Mouse (Mus musculus) left cerebral cortex, adult 8-10 months (tissue): ENCODE data around the gene Ppp2r5b. TPM values are rescaled to one million over a fixed set of nuclear protein-coding genes. Genes with fewer than 3 reads are reported as not detected.

Source experiments
- DNase-seq, 2 experiments: peaks; one replicate each; pipeline ENCODE4 v3.0.0; 2022; ENCODE audit warnings: low spot score in 2 of 2
- microRNA-seq, 2 experiments: library from miRNA; unstranded; fragments of <30 nt; microRNA quantifications; one replicate each; pipeline ENCODE4 v1.2.0; 2022
- total RNA-seq, 4 experiments: library from RNA; stranded (reverse); gene quantifications; 2 replicates each; pipeline ENCODE4 v1.2.4; 2022

The Ppp2r5b gene
- total RNA-seq, 4 experiments from 2014 or later, result 148 to 158 (median 153) TPM

DNA sequence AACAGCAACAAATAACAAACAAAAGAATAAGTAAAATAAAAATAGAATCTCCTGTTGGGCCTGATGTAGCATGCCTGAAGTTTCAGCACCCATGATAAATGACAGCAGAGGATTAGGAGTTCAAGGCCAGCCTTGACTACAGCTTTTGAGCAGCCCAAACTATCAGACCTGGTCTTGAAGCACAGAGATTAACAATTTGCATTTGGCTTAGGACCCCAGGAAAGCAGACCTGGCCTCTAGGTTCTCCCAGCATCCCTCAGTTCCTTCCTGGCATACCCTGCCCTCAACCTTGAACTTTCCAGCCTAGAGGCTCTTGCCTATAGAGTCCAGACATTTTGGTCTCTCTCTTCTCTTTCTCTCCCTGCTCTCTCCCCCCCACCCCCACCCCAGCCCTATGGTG lies 3.1 kb upstream of the Ppp2r5b start:
- DNase-seq, result no peak

DNA sequence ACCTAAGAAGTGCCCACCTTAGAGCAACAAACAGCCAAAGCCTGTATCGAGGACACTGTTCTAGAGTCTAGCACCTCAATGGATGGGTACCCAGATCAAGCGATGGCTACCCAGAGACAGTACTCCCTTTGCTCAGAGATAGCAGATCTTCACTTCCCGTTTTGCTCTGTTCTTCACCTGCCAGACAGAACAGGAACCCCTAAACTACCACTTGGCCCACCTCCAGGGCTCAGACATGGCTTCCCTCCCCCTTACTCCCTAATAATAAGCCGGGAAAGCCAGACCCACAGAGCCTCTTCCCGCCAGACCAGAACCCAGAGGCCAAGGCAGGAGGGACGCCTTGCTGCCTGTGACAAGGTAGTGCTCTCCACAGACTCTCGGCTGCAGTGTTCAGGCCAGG lies 1.2 kb upstream of the Ppp2r5b start:
- no peak for DNase-seq

DNA sequence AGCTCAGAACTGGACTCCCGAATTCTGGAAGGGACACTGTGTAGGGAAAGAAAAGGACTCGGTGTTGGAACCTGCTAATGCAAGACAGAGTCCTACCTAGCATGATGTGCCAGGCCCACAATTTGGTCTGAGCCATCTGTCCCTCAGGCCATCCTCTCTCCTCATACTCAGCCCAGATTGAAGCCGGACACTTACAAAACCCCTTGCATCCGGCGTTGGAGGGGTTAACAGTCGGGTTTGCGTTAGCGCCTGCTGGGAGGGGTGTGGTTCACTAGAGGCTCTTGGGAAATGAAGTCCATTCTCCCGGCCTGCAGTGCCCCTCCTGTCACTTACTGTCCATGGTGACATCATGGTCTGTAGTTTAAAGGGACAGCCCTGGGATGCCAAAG lies 375 bp upstream of the Ppp2r5b start:
- DNase-seq, result peak; percentile 78 to 94

DNA sequence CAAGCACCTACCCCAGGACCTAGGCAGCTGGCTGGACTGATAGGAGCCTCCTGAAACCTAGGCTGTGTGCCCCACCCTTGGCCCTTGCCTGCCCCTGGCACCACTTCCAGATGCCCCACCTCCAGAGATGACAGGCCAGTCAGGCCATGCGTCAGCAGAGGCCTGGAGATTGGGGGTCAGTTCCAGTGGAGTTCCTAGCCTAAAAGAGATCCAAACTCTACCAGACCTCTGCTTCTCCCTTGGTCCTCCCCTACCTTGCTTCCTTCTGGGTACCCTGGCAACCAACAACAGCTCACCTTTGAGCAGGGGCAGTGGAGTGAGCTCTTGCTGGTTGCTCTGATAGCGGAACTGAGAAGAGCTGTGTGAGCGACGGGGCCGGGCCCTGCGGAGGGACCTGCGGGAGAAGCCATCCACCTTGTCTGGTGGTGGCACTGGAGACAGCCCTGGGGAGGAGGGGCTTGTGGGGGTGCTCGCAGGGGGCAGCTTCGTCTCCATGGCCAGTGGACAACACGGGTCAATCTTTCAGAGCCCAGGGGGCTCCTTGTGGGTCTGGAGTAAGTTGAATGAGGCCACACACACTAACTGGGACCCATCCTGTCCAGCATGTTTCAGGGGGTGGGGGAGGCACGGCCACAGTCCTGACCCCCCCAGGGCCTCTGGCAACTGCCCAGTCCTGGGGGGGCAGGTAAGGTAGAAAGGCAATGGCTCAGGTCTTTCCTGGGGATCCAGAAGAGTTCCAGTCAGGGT lies 1.2 kb downstream of the Ppp2r5b start:
- DNase-seq, result no peak

DNA sequence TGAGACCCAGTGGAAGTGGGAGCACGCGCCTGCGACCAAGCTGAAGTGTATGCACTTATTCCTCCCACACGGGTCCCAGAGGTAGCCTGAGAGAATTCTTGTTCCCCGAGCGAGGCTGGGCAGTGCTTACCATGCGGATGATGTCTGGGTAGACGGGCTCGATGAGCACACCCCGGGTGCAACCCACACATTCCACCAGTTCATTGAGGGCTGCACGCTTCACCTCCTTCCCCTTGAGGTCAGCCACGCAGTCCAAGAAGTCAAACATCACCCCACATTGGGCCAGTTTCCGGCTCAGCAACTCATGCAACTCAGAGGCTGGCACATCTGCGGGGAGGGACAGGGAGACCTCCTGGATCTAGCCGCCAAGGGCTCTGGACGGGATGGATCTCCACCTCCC lies 2.0 kb downstream of the Ppp2r5b start:
- no peak for DNase-seq

DNA sequence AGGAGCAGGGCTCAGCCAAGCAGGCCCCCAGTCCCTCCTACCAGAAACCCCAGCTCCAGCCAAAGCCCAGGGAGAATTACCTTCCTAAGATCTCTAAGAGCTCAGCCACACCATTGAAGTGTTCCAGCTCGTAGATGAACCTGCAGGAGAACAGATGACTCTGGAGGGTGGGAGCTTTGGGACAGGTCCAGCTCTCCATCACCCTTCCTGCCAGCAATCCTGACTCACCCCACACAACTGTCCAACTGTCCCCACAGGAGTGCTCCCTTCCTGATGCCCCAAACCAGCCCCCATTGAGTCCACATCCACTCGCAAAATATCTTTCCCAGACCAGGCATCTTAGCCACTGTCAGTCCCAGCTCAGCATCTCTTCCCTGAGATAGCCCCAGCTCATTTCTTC lies 4.6 kb downstream of the Ppp2r5b start:
- DNase-seq, result no peak

DNA sequence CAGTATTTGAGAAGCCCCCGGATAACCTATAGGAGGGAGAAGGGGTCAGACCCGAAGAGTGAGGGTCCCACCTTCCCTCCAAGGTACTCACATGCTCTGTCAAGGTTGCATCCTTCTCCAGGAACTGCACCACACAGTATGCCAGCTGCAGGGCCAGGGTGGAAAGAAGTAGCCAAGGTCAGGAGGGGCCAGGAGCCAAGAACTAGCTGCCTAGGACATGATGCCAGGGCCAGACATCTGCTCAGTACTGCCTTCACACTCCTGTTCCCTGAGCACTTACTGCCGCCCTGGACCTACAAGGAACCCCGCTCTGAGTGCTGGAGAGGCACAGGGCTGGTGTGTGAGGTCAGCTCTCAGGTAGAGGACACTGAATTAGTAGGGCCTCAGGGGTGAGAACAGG lies 5.3 kb downstream of the Ppp2r5b start:
- no peak for DNase-seq

DNA sequence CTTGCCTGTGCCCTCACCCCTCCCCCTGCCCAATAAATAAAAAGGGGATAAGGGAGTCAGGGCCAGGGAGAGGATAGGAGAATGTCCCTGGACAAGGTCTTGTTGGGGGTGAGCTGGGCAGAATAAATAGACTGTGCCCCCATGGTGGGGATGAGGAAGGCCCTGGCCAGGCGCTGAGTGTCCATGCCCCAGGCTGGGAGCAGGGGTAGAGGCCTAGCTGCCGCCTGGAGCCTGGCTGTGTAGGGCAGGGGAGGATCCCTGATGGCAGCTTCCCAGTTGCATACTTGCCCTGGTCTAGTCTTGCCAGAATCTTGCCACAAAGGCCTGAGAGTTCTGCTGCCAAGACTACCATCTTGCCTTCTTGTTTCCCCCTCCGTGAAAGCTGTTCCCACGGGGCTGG lies 7.8 kb downstream of the Ppp2r5b start:
- no peak for DNase-seq

DNA sequence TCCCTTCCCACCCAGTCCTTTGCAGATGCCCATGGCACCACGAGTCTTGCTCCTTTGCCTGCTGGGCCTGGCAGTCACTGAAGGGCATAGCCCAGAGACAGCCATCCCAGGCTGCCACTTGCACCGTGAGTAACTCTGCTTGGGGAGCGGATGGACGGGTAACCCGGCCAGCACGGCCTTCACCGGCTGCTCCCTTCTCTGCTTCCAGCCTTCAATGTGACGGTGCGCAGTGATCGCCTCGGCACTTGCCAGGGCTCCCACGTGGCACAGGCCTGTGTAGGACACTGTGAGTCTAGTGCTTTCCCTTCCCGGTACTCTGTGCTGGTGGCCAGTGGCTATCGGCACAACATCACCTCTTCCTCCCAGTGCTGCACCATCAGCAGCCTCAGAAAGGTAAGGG lies 8.9 kb downstream of the Ppp2r5b start:
- no peak for DNase-seq

DNA sequence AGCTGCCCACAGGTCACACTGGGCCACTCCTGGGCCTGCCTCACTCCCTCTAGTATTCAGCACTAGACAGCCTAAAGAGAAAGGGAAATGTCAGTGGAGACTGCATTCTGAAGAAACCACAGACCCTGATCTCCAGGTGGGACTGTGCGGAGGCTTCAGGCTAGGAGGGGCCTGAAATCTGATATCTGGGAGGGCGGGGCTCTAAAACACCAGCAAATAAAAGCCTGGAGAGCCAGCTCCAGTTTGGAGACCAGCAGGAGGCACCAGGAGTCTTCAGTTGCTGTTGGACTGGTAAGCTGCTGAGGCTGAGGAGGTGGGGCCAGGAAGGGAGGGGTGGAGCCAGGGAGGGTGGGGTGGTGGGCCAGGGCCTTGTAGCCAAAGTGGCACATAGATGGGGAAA lies 9.5 kb downstream of the Ppp2r5b start, which contains the start of gene Gpha2:
Gpha2 (plus strand) TSS at position 246 of the 400 bp plus-strand sequence.
- DNase-seq, result no peak

DNA sequence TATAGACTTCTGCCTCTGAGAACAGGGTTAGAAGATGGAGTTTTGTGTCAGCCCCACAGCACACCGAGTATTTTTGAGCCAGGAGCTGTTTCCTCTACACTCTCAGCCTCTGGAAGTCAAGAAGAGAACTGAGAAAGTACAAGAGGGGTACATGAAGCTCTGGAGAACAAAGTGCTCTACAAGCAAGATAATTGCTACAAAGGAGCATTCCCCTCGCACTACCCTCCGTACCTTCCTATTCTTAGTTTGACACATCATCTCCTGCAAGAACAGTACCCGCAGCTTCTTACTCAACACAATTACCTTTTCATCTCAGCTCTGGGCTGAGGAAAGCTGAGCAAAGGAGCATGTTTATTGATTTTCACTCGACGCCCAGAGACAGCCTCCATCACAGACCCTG lies 17.1 kb downstream of the Ppp2r5b start:
- DNase-seq, result no peak

DNA sequence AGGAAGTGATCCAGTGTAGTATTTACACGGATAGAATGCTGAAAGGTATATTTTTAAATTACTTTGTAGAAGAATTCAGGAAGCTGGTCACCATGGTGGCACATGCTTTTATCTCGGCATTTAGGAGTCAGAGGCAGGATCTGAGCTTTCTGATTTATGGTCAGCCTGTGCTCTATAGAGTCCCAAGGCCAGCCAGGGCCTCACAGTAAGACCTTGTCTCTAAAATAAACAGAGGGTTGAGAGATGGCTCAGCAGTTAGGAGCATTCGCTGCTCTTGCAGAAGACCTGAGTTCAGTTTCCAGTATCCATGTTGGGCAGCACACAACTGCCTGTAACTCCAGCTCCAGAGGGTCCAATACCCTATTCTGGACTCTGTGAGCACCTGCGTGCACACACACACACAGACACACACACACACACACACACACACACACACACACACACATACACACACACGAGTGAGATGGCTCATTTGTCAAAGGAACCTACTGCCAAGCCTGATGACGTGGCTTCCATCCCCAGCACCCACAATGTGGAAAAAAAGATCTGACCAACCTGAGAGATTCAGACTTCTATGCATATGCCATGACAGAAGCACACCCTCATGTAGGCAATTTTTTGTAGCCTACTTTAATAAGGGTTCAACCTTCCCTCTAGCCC lies 19.5 kb downstream of the Ppp2r5b start:
- DNase-seq, result no peak

DNA sequence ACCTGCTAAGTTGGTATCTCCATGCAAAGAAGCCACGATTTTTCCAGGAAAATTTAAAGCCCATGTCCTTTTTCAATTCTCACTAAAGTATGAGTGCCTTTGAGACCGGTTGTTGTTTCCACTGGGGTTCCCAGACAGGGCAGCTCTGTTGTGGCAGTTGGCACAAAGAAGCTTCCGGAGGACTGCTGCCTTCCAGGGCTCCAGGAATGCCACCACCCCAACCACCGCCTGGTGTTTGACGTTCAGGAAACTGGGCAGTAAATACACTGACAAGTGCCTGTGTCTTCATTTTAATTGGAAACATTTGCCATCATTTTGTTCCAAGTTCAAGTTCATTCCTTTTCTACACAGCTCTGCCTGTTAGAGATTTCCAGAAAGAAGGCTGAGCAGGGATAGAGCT lies 29.0 kb downstream of the Ppp2r5b start:
- DNase-seq, result no peak

DNA sequence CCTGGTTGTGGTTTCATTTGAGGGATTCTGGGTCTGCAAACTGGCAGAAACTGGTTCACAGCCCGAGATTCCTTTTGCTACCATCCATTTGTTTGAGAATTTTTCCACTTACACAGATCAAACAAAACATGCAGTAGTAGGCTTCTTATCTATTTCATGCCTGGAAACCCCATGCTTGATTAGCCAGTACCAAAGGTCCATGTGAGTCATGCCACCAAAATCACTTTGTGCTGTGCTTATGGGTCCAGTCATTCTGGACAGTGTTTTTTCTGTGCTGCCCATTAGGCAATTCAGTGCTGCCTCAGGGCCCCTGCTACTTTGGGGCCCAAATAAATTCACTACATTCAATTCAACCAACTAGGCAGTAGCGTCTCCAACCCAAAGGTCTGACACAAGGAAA lies 31.4 kb downstream of the Ppp2r5b start:
- no peak for DNase-seq

DNA sequence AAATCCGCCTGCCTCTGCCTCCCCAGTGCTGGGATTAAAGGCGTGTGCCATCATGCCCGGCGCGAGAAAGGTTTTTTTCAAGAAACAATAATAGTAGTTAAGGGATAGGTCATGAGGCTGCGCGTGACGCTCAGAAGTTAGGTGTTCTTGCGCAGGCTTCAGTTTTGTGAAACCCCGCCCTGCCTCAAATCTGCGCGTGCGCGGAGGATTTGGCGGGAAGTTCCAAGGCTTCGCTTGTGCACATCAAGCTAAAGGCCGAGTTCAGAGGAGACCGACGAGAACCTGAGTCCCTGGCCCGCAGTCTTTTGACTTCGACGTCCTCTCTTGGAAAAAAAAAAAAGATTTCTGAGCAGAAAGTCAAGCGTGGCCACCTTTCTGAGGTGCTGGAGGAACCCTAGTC lies 51.5 kb downstream of the Ppp2r5b start, which contains the start of gene Majin:
Majin (plus strand) TSS at position 258 of the 400 bp plus-strand sequence.
- DNase-seq, result no peak

DNA sequence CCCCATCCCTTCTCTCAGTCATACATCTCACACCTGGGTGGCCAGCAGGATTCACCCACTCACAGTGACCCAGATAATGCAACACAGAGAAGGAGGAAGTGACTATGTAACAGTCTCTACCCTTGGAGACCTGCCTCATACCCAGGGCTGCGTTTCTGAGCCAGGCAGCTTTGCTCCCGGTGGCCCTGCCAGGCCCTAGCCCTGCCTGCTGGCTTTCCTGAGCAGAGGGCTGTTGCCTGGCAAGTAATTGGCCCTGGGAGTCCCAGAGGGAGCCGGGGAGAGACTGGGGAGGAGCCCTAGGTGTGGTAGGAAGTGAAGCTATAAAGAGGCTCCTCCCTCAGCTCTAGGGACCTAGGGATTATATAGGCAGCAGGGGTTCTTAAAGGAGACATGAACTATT lies 53.1 kb downstream of the Ppp2r5b start:
- DNase-seq, result no peak

DNA sequence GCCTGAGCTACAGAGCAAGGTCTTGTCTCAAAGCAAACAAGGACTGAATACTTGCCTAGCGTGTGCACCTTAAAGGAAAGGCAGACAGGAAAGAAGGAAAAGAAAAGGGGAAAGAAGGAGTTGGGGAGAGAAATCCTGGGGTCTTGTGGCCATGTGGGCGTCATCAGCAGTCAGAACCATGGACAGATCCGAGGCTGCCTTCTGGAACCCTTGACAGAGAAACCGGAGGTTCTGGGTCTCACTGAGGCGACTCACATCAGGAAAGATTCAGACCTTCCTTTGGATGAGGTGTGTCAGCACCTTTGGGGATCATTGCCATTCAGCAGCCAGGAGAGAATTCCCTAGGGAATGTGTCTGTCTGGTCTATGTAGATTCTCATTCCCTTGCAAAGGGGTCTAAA lies 54.0 kb downstream of the Ppp2r5b start:
- DNase-seq, result no peak

DNA sequence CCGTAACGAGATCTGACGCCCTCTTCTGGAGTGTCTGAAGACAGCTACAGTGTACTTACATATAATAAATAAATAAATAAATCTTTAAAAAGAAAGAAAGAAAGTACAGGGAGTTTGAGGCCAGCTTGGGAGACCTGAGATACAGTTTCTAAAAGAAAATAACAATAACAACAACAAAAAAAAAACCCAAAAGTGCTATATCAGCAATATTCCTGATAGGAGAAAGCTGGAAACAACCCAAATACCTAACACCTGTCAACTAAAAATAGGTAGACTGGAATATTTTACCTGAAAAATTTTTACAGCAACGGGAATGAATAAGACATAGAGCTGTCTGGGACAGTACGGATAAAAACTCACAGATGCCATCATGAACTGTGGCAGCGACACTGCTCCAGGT lies 56.9 kb downstream of the Ppp2r5b start:
- DNase-seq, result no peak

Small RNA genes within 50 kb of the gene (microRNA-seq; reads per million reads assigned to microRNA genes)
- gene Mir192, result 7.1 to 13.2 reads per million in 2 experiments
- gene Mir194-2, result 12.6 to 17.2 reads per million in 2 experiments

Other genes starting within 250 kb of the Ppp2r5b start
- not detected for gene Slc22a20, start 249.7 kb downstream of the Ppp2r5b start, total RNA-seq
- 10 to 100 TPM; 25.6 to 31.5 (median 28.0) TPM for gene Capn1, start 220.0 kb downstream of the Ppp2r5b start, total RNA-seq
- 10 to 100 TPM; 35.7 to 40.3 (median 37.6) TPM for gene Syvn1, start 189.3 kb downstream of the Ppp2r5b start, total RNA-seq
- gene Mrpl49, start 178.1 kb downstream of the Ppp2r5b start, total RNA-seq, result 10 to 100 TPM; 42.7 to 55.2 (median 44.9) TPM
- 100 to 1,000 TPM; 737 to 869 (median 805) TPM for gene Fau, start 178.0 kb downstream of the Ppp2r5b start, total RNA-seq
- gene Znhit2, start 174.7 kb downstream of the Ppp2r5b start, total RNA-seq, result 10 to 100 TPM; 33.0 to 38.8 (median 37.3) TPM
- 10 to 100 TPM; 18.9 to 29.9 (median 23.2) TPM for gene Tm7sf2, start 167.5 kb downstream of the Ppp2r5b start, total RNA-seq
- 10 to 100 TPM; 79.4 to 88.4 (median 84.3) TPM for gene Vps51, start 158.6 kb downstream of the Ppp2r5b start, total RNA-seq
- gene Tmem262, start 155.8 kb downstream of the Ppp2r5b start, total RNA-seq, result not detected
- gene Gm28374, start 153.6 kb downstream of the Ppp2r5b start, total RNA-seq, result 1 to 10 TPM in 1 of 4 experiments, not detected in 3; 1.1 TPM
- gene Zfpl1, start 150.9 kb downstream of the Ppp2r5b start, total RNA-seq, result 10 to 100 TPM; 38.9 to 44.5 (median 41.9) TPM
- gene Cdca5, start 150.9 kb downstream of the Ppp2r5b start, total RNA-seq, result under 1 TPM in 3 of 4 experiments, not detected in 1; 0.21 to 0.25 (median 0.23) TPM
- gene AC131692.1, start 141.5 kb downstream of the Ppp2r5b start, total RNA-seq, result not detected
- under 1 TPM; 0.14 to 0.44 (median 0.17) TPM for gene Naaladl1, start 130.1 kb downstream of the Ppp2r5b start, total RNA-seq
- 10 to 100 TPM; 13.0 to 20.1 (median 16.1) TPM for gene Sac3d1, start 117.2 kb downstream of the Ppp2r5b start, total RNA-seq
- gene Snx15, start 107.6 kb downstream of the Ppp2r5b start, total RNA-seq, result 10 to 100 TPM; 36.9 to 50.9 (median 45.7) TPM
- 1 to 10 TPM in 1 of 4 experiments, under 1 TPM in 3; 0.67 to 1.4 (median 0.76) TPM for gene Batf2, start 94.9 kb downstream of the Ppp2r5b start, total RNA-seq
- gene Arl2, start 94.3 kb downstream of the Ppp2r5b start, total RNA-seq, result 100 to 1,000 TPM in 2 of 4 experiments, 10 to 100 TPM in 2; 89.4 to 109 (median 102) TPM
- under 1 TPM in 2 of 4 experiments, not detected in 2; 0.51 to 0.73 TPM for gene Majin, start 51.5 kb downstream of the Ppp2r5b start, total RNA-seq
- not detected for gene Gpha2, start 9.5 kb downstream of the Ppp2r5b start, total RNA-seq
- 10 to 100 TPM; 31.8 to 35.7 (median 35.4) TPM for gene Atg2a, start 5.8 kb upstream of the Ppp2r5b start, total RNA-seq
- gene Ehd1, start 40.9 kb upstream of the Ppp2r5b start, total RNA-seq, result 10 to 100 TPM; 31.0 to 36.8 (median 35.8) TPM
- gene Cdc42bpg, start 70.6 kb upstream of the Ppp2r5b start, total RNA-seq, result 1 to 10 TPM; 5.4 to 7.4 (median 5.5) TPM
- 10 to 100 TPM; 58.9 to 66.9 (median 62.6) TPM for gene Men1, start 99.1 kb upstream of the Ppp2r5b start, total RNA-seq
- gene Map4k2, start 105.3 kb upstream of the Ppp2r5b start, total RNA-seq, result 100 to 1,000 TPM in 2 of 4 experiments, 10 to 100 TPM in 2; 91.7 to 111 (median 101) TPM
- gene Sf1, start 127.8 kb upstream of the Ppp2r5b start, total RNA-seq, result 100 to 1,000 TPM; 164 to 203 (median 187) TPM
- 10 to 100 TPM; 25.2 to 37.8 (median 32.7) TPM for gene Pygm, start 148.5 kb upstream of the Ppp2r5b start, total RNA-seq
- gene Rasgrp2, start 163.5 kb upstream of the Ppp2r5b start, total RNA-seq, result 100 to 1,000 TPM; 107 to 128 (median 115) TPM
- 100 to 1,000 TPM; 469 to 523 (median 497) TPM for gene Nrxn2, start 182.9 kb upstream of the Ppp2r5b start, total RNA-seq